Mouse (Mus musculus) limb, embryonic 11.5 days (tissue): ENCODE data around the gene Ppat. TPM values are rescaled to one million over a fixed set of nuclear protein-coding genes. Genes with fewer than 3 reads are reported as not detected.
A peak's percentile ranks its signal among the peaks of the same experiment; 100 is the strongest.

Source experiments
- ATAC-seq: fragments of 200-750 bp; cut with Nextera tagmentation; 2 replicates; pipeline ENCODE4 v1.8.0; 2017; ENCODE audit warnings: low read depth; ENCODE audit not compliant: insufficient number of reproducible peaks, low FRiP score, low TSS enrichment
- DNase-seq: peaks from one replicate; pipeline ENCODE4 v3.0.0-alpha.2; 2015; ENCODE audit warnings: low spot score
- H3K27ac ChIP-seq: fragments of 300-500 bp; sonication (generic); replicated peaks from 2 replicates; pipeline ENCODE4 v1.5.1; 2014; ENCODE audit warnings: low read depth, mild to moderate bottlenecking, low read length
- H3K27me3 ChIP-seq: fragments of 300-500 bp; sonication (generic); 2 replicates; pipeline ENCODE4 v1.6.1; 2014; ENCODE audit warnings: mild to moderate bottlenecking, low read length, mixed read lengths; ENCODE audit not compliant: control insufficient read depth, insufficient read depth
- H3K36me3 ChIP-seq: fragments of 300-500 bp; sonication (generic); 2 replicates; pipeline ENCODE4 v1.6.1; 2014; ENCODE audit warnings: mild to moderate bottlenecking, low read length, moderate library complexity, mixed read lengths; ENCODE audit not compliant: control insufficient read depth, insufficient read depth
- H3K4me1 ChIP-seq: fragments of 300-500 bp; sonication (generic); 2 replicates; pipeline ENCODE4 v1.6.1; 2014; ENCODE audit warnings: low read length, mixed read lengths; ENCODE audit not compliant: control insufficient read depth, insufficient read depth
- H3K4me2 ChIP-seq: fragments of 300-500 bp; sonication (generic); 2 replicates; pipeline ENCODE4 v1.6.1; 2014; ENCODE audit warnings: low read depth, mild to moderate bottlenecking, moderate library complexity; ENCODE audit not compliant: severe bottlenecking
- H3K4me3 ChIP-seq: fragments of 300-500 bp; sonication (generic); 2 replicates; pipeline ENCODE4 v1.5.1; 2014; ENCODE audit warnings: low read depth, low read length
- H3K9ac ChIP-seq: fragments of 300-500 bp; sonication (generic); 2 replicates; pipeline ENCODE4 v1.6.1; 2014; ENCODE audit warnings: mild to moderate bottlenecking, low read length
- H3K9me3 ChIP-seq: fragments of 300-500 bp; sonication (generic); 2 replicates; pipeline ENCODE4 v1.6.1; 2016; ENCODE audit warnings: low read length; ENCODE audit not compliant: control insufficient read depth
- WGBS: fragments of 180-500 bp; shearing (Covaris S2); extraction: QIAGEN DNeasy Blood & Tissue Kit; methylation state at CpG from one replicate; pipeline ENCODE4 v1.1.7; 2014; 5-methylcytosine and 5-hydroxymethylcytosine counted together
- polyA plus RNA-seq: library from polyadenylated mRNA; unstranded; fragments of >200 nt; fragmentation: Nextera tagmentation; extraction: Ambion mirVana; gene quantifications from 2 replicates; pipeline ENCODE4 v1.2.1, GENCODE M21; 2014

The Ppat gene
- polyA plus RNA-seq: 42.5 and 45.6 TPM in 2 replicates

- Histone ChIP-seq H3K36me3 (peaks cover 2% of the 10 kb centered on the region), H3K27me3 (no peaks in the 10 kb centered on the region), H3K9ac (peak within 1 kb of the TSS; percentile 71), H3K4me2 (peak within 1 kb of the TSS; percentile 48), H3K4me3 (peak within 1 kb of the TSS; percentile 67), H3K9me3 (no peaks in the 10 kb centered on the region), H3K27ac (peak within 1 kb of the TSS; percentile 57), H3K4me1 (peaks cover 5% of the 10 kb centered on the region; the same call in 1 of the 2 replicates)
- under 1% methylated on average over 81 of the region's 81 CpGs for WGBS
- DNase-seq (peak; percentile 98), ATAC-seq (peak; percentile 97)
Measured at GRCm38 (mm10) chr5:76951106-76952027, at the start of gene Ppat, which contains the start of gene Paics. Gene Ppat (minus strand): TSS chr5:76951578. Gene Paics (plus strand): TSS chr5:76951307.

GRCm38 (mm10) chr5:76998416-76998815 is 47.0 kb upstream of the Ppat start:
- no peak overlapping the region for H3K27ac ChIP-seq
- no peak overlapping the region for H3K9ac ChIP-seq
- H3K36me3 ChIP-seq: peaks cover 14% of the 10 kb centered on the region; the same call in 1 of the 2 replicates
- 65% methylated on average over 5 of the region's 5 CpGs for WGBS
- H3K4me3 ChIP-seq: no peak overlapping the region
- DNase-seq (peak; percentile 32), ATAC-seq (no peak)
- no peaks in the 10 kb centered on the region for H3K27me3 ChIP-seq
- no peak overlapping the region for H3K4me2 ChIP-seq
- H3K4me1 ChIP-seq: no peaks in the 10 kb centered on the region
- no peaks in the 10 kb centered on the region for H3K9me3 ChIP-seq

GRCm38 (mm10) chr5:76993174-76993814 is 41.9 kb upstream of the Ppat start:
- no peak for ATAC-seq
- Histone ChIP-seq H3K4me1 (no peaks in the 10 kb centered on the region), H3K9ac (no peak overlapping the region), H3K4me3 (no peak overlapping the region), H3K27me3 (no peaks in the 10 kb centered on the region), H3K4me2 (no peak overlapping the region), H3K9me3 (no peaks in the 10 kb centered on the region), H3K36me3 (peaks cover 17% of the 10 kb centered on the region; the same call in 1 of the 2 replicates), H3K27ac (no peak overlapping the region)
- WGBS: 87% methylated on average over 5 of the region's 5 CpGs
- no peak for DNase-seq

GRCm38 (mm10) chr5:76990789-76991188 is 39.4 kb upstream of the Ppat start:
- Histone ChIP-seq H3K4me1 (no peaks in the 10 kb centered on the region), H3K9me3 (no peaks in the 10 kb centered on the region), H3K36me3 (peaks cover 12% of the 10 kb centered on the region; the same call in 1 of the 2 replicates), H3K4me3 (no peak overlapping the region), H3K9ac (no peak overlapping the region), H3K27ac (no peak overlapping the region), H3K27me3 (no peaks in the 10 kb centered on the region), H3K4me2 (no peak overlapping the region)
- DNase-seq: no peak
- ATAC-seq: no peak
- WGBS: 99% methylated on average over 3 of the region's 3 CpGs

GRCm38 (mm10) chr5:76984015-76984414 is 32.6 kb upstream of the Ppat start:
- Histone ChIP-seq H3K27ac (no peak overlapping the region), H3K9me3 (no peaks in the 10 kb centered on the region), H3K36me3 (peaks cover 39% of the 10 kb centered on the region), H3K4me2 (no peak overlapping the region), H3K4me1 (no peaks in the 10 kb centered on the region), H3K4me3 (no peak overlapping the region), H3K27me3 (no peaks in the 10 kb centered on the region), H3K9ac (no peak overlapping the region)
- 93% methylated on average over 11 of the region's 11 CpGs for WGBS
- DNase-seq (no peak), ATAC-seq (no peak)

GRCm38 (mm10) chr5:76975736-76976135 is 24.4 kb upstream of the Ppat start:
- H3K36me3 ChIP-seq: peaks cover 15% of the 10 kb centered on the region
- DNase-seq: no peak
- no peak overlapping the region for H3K9ac ChIP-seq

GRCm38 (mm10) chr5:76974554-76975285 is 23.3 kb upstream of the Ppat start, which contains the start of gene Srp72:
Gene Srp72 (plus strand): TSS chr5:76974683.
- under 1% methylated on average over 60 of the region's 60 CpGs for WGBS
- Histone ChIP-seq H3K4me1 (0 out of 2 replicates have a peak, but pooled peaks cover 5% of the 10 kb centered on the region), H3K27ac (no peak within 1 kb of the TSS), H3K27me3 (no peaks in the 10 kb centered on the region), H3K9ac (peak within 1 kb of the TSS; percentile 74), H3K4me3 (peak within 1 kb of the TSS; percentile 62), H3K36me3 (peaks cover 13% of the 10 kb centered on the region), H3K9me3 (no peaks in the 10 kb centered on the region), H3K4me2 (peak within 1 kb of the TSS; percentile 81)
- DNase-seq: peak; percentile 96
- peak; percentile 92 for ATAC-seq

More at GRCm38 (mm10) chr5:76975736-76976135, 24.4 kb upstream of the Ppat start:
- Histone ChIP-seq H3K27ac (no peak overlapping the region), H3K4me2 (peak overlapping the region; percentile 49), H3K4me3 (peak overlapping the region; percentile 62), H3K4me1 (0 out of 2 replicates have a peak, but pooled peaks cover 5% of the 10 kb centered on the region), H3K9me3 (no peaks in the 10 kb centered on the region), H3K27me3 (no peaks in the 10 kb centered on the region)
- WGBS: 82% methylated on average over 8 of the region's 8 CpGs
- ATAC-seq: no peak

- peak overlapping the region; percentile 62 for H3K4me3 ChIP-seq
- H3K4me2 ChIP-seq: peak overlapping the region; percentile 81
- H3K36me3 ChIP-seq: peaks cover 12% of the 10 kb centered on the region
- peak overlapping the region; percentile 0; the same call in 1 of the 2 replicates for H3K9ac ChIP-seq
- 0 out of 2 replicates have a peak, but pooled peaks cover 5% of the 10 kb centered on the region for H3K4me1 ChIP-seq
- DNase-seq (no peak), ATAC-seq (0 out of 2 replicates have a peak, but pooled peaks have one; percentile 41)
- H3K9me3 ChIP-seq: no peaks in the 10 kb centered on the region
- no peak overlapping the region for H3K27ac ChIP-seq
- 4% methylated on average over 17 of the region's 17 CpGs for WGBS
- no peaks in the 10 kb centered on the region for H3K27me3 ChIP-seq
Measured at GRCm38 (mm10) chr5:76974207-76974553, 22.8 kb upstream of the Ppat start.
